Mouse (Mus musculus): ENCODE results near the gene Col5a1.

Col5a1 gene

GRCm38 (mm10) chr2:27918106-27918505 lies 31.9 kb downstream of the Col5a1 start:
- DNase-seq (ENCODE audit: low read depth) = no peak

GRCm38 (mm10) chr2:27919309-27919850 lies 33.2 kb downstream of the Col5a1 start:
- DNase-seq (ENCODE audit: low read depth) = no peak

- no peak for DNase-seq (ENCODE audit: low read depth)
These were observed 35.8 kb downstream of the Col5a1 start for GRCm38 (mm10) chr2:27922053-27922452.

GRCm38 (mm10) chr2:27923718-27924117 lies 37.5 kb downstream of the Col5a1 start:
- DNase-seq (ENCODE audit: low read depth) = no peak

GRCm38 (mm10) chr2:27924463-27924862 lies 38.2 kb downstream of the Col5a1 start:
- no peak for DNase-seq (ENCODE audit: low read depth)

GRCm38 (mm10) chr2:27926478-27927165 lies 40.4 kb downstream of the Col5a1 start:
- DNase-seq (ENCODE audit: low read depth) = peak; percentile 29

- DNase-seq (ENCODE audit: low read depth) = no peak
These were observed 44.3 kb downstream of the Col5a1 start for GRCm38 (mm10) chr2:27930471-27931015.

GRCm38 (mm10) chr2:27931130-27931529 lies 44.9 kb downstream of the Col5a1 start:
- no peak for DNase-seq (ENCODE audit: low read depth)

GRCm38 (mm10) chr2:27931971-27932370 lies 45.7 kb downstream of the Col5a1 start:
- no peak for DNase-seq (ENCODE audit: low read depth)

- no peak for DNase-seq (ENCODE audit: low read depth)
These were observed 48.0 kb downstream of the Col5a1 start for GRCm38 (mm10) chr2:27934269-27934668.

- no peak for DNase-seq (ENCODE audit: low read depth)
These were observed 48.6 kb downstream of the Col5a1 start for GRCm38 (mm10) chr2:27934831-27935230.

GRCm38 (mm10) chr2:27935441-27935840 lies 49.2 kb downstream of the Col5a1 start:
- DNase-seq (ENCODE audit: low read depth) = no peak

- peak; percentile 15 for DNase-seq (ENCODE audit: low read depth)
These were observed 50.5 kb downstream of the Col5a1 start for GRCm38 (mm10) chr2:27936607-27937191.

- no peak for DNase-seq (ENCODE audit: low read depth)
These were observed 53.2 kb downstream of the Col5a1 start for GRCm38 (mm10) chr2:27939433-27939832.

GRCm38 (mm10) chr2:27940144-27940543 lies 53.9 kb downstream of the Col5a1 start:
- DNase-seq (ENCODE audit: low read depth) = no peak

GRCm38 (mm10) chr2:27947252-27947651 lies 61.0 kb downstream of the Col5a1 start:
- DNase-seq (ENCODE audit: low read depth) = no peak

- DNase-seq (ENCODE audit: low read depth) = no peak
These were observed 61.7 kb downstream of the Col5a1 start for GRCm38 (mm10) chr2:27947917-27948316.

GRCm38 (mm10) chr2:27953866-27954265 lies 67.6 kb downstream of the Col5a1 start:
- DNase-seq (ENCODE audit: low read depth) = no peak

GRCm38 (mm10) chr2:27954924-27955323 lies 68.7 kb downstream of the Col5a1 start:
- no peak for DNase-seq (ENCODE audit: low read depth)

- DNase-seq (ENCODE audit: low read depth) = no peak
These were observed 70.5 kb downstream of the Col5a1 start for GRCm38 (mm10) chr2:27956751-27957150.

GRCm38 (mm10) chr2:27957184-27957583 lies 71.0 kb downstream of the Col5a1 start:
- no peak for DNase-seq (ENCODE audit: low read depth)

- DNase-seq (ENCODE audit: low read depth) = no peak
These were observed 73.0 kb downstream of the Col5a1 start for GRCm38 (mm10) chr2:27959275-27959674.

- no peak for DNase-seq (ENCODE audit: low read depth)
These were observed 75.0 kb downstream of the Col5a1 start for GRCm38 (mm10) chr2:27961190-27961589.

All from 416B (cell line).